Mouse (Mus musculus): ENCODE data around the gene Bmt2. TPM values are rescaled to one million over a fixed set of nuclear protein-coding genes. Genes with fewer than 3 reads are reported as not detected.

Bmt2 gene
- polyA plus RNA-seq, 1 experiment from 2014 or later = 25.8 TPM

- H3K36me3 ChIP-seq (replicated peaks; ENCODE audit: control insufficient read depth, insufficient read depth, low read depth, low read length) = no peaks in the 10 kb centered on the region
- ATAC-seq (replicated peaks; ENCODE audit: insufficient number of reproducible peaks, low FRiP score, low TSS enrichment, low read depth) (no peak), DNase-seq (ENCODE audit: low spot score) (no peak)
- no peaks in the 10 kb centered on the region for H3K27me3 ChIP-seq (ENCODE audit: control insufficient read depth, insufficient read depth, low read length)
- no peak overlapping the region for H3K9ac ChIP-seq (replicated peaks; ENCODE audit: low read length)
- H3K9me3 ChIP-seq (replicated peaks; ENCODE audit: control insufficient read depth, low read length) = no peaks in the 10 kb centered on the region
- no peak overlapping the region for H3K4me2 ChIP-seq (ENCODE audit: low read depth, low read length)
- H3K4me3 ChIP-seq (ENCODE audit: low read depth, low read length) = no peak overlapping the region
- H3K27ac ChIP-seq (replicated peaks; ENCODE audit: low read depth, low read length) = no peak overlapping the region
- 93% methylated on average over 3 of the region's 3 CpGs for WGBS
- no peaks in the 10 kb centered on the region for H3K4me1 ChIP-seq (ENCODE audit: control insufficient read depth, insufficient read depth, low read length)
Measured at GRCm38 (mm10) chr6:13650854-13651253, 26.9 kb downstream of the Bmt2 start.

- Histone ChIP-seq H3K36me3 (replicated peaks; ENCODE audit: control insufficient read depth, insufficient read depth, low read depth, low read length) (no peaks in the 10 kb centered on the region), H3K9ac (replicated peaks; ENCODE audit: low read length) (no peak overlapping the region)
- no peak for ATAC-seq (replicated peaks; ENCODE audit: insufficient number of reproducible peaks, low FRiP score, low TSS enrichment, low read depth)
Measured at GRCm38 (mm10) chr6:13648305-13648704, 29.5 kb downstream of the Bmt2 start.

GRCm38 (mm10) chr6:13636582-13636989, 41.2 kb downstream of the Bmt2 start:
- Histone ChIP-seq H3K4me2 (ENCODE audit: low read depth, low read length) (no peak overlapping the region), H3K9me3 (replicated peaks; ENCODE audit: control insufficient read depth, low read length) (no peaks in the 10 kb centered on the region), H3K9ac (replicated peaks; ENCODE audit: low read length) (no peak overlapping the region), H3K27me3 (ENCODE audit: control insufficient read depth, insufficient read depth, low read length) (no peaks in the 10 kb centered on the region), H3K36me3 (replicated peaks; ENCODE audit: control insufficient read depth, insufficient read depth, low read depth, low read length) (no peaks in the 10 kb centered on the region; the same call in 1 of the 2 replicates), H3K27ac (replicated peaks; ENCODE audit: low read depth, low read length) (no peak overlapping the region), H3K4me1 (ENCODE audit: control insufficient read depth, insufficient read depth, low read length) (no peaks in the 10 kb centered on the region), H3K4me3 (ENCODE audit: low read depth, low read length) (no peak overlapping the region)
- ATAC-seq (replicated peaks; ENCODE audit: insufficient number of reproducible peaks, low FRiP score, low TSS enrichment, low read depth) (no peak), DNase-seq (ENCODE audit: low spot score) (peak; percentile 11)
- 70% methylated on average over 3 of the region's 3 CpGs for WGBS

More at GRCm38 (mm10) chr6:13648305-13648704, 29.5 kb downstream of the Bmt2 start:
- H3K9me3 ChIP-seq (replicated peaks; ENCODE audit: control insufficient read depth, low read length) = no peaks in the 10 kb centered on the region
- H3K27ac ChIP-seq (replicated peaks; ENCODE audit: low read depth, low read length) = no peak overlapping the region
- no peak for DNase-seq (ENCODE audit: low spot score)
- H3K27me3 ChIP-seq (ENCODE audit: control insufficient read depth, insufficient read depth, low read length) = no peaks in the 10 kb centered on the region
- no peak overlapping the region for H3K4me3 ChIP-seq (ENCODE audit: low read depth, low read length)
- H3K4me1 ChIP-seq (ENCODE audit: control insufficient read depth, insufficient read depth, low read length) = no peaks in the 10 kb centered on the region
- H3K4me2 ChIP-seq (ENCODE audit: low read depth, low read length) = no peak overlapping the region

GRCm38 (mm10) chr6:13632571-13632970, 45.2 kb downstream of the Bmt2 start:
- DNase-seq (ENCODE audit: low spot score) = peak; percentile 58
- Histone ChIP-seq H3K36me3 (replicated peaks; ENCODE audit: control insufficient read depth, insufficient read depth, low read depth, low read length) (no peaks in the 10 kb centered on the region; the same call in 1 of the 2 replicates), H3K9ac (replicated peaks; ENCODE audit: low read length) (no peak overlapping the region), H3K4me3 (ENCODE audit: low read depth, low read length) (no peak overlapping the region), H3K27me3 (ENCODE audit: control insufficient read depth, insufficient read depth, low read length) (no peaks in the 10 kb centered on the region), H3K4me2 (ENCODE audit: low read depth, low read length) (no peak overlapping the region), H3K9me3 (replicated peaks; ENCODE audit: control insufficient read depth, low read length) (no peaks in the 10 kb centered on the region), H3K27ac (replicated peaks; ENCODE audit: low read depth, low read length) (no peak overlapping the region), H3K4me1 (ENCODE audit: control insufficient read depth, insufficient read depth, low read length) (no peaks in the 10 kb centered on the region)
- ATAC-seq (replicated peaks; ENCODE audit: insufficient number of reproducible peaks, low FRiP score, low TSS enrichment, low read depth) = no peak; the same call in 1 of the 2 replicates
- 44% methylated on average over 1 of the region's 1 CpGs for WGBS

- DNase-seq (ENCODE audit: low spot score) (no peak), ATAC-seq (replicated peaks; ENCODE audit: insufficient number of reproducible peaks, low FRiP score, low TSS enrichment, low read depth) (no peak)
- Histone ChIP-seq H3K4me3 (ENCODE audit: low read depth, low read length) (no peak overlapping the region), H3K9ac (replicated peaks; ENCODE audit: low read length) (no peak overlapping the region), H3K27ac (replicated peaks; ENCODE audit: low read depth, low read length) (no peak overlapping the region), H3K36me3 (replicated peaks; ENCODE audit: control insufficient read depth, insufficient read depth, low read depth, low read length) (no peaks in the 10 kb centered on the region; the same call in 1 of the 2 replicates), H3K4me1 (ENCODE audit: control insufficient read depth, insufficient read depth, low read length) (no peaks in the 10 kb centered on the region), H3K27me3 (ENCODE audit: control insufficient read depth, insufficient read depth, low read length) (no peaks in the 10 kb centered on the region), H3K9me3 (replicated peaks; ENCODE audit: control insufficient read depth, low read length) (no peaks in the 10 kb centered on the region), H3K4me2 (ENCODE audit: low read depth, low read length) (no peak overlapping the region)
- WGBS = 75% methylated on average over 2 of the region's 2 CpGs
Measured at GRCm38 (mm10) chr6:13630607-13631006, 47.2 kb downstream of the Bmt2 start.

- 78% methylated on average over 2 of the region's 2 CpGs for WGBS
- Histone ChIP-seq H3K9ac (replicated peaks; ENCODE audit: low read length) (no peak overlapping the region), H3K4me2 (ENCODE audit: low read depth, low read length) (no peak overlapping the region), H3K27ac (replicated peaks; ENCODE audit: low read depth, low read length) (no peak overlapping the region), H3K9me3 (replicated peaks; ENCODE audit: control insufficient read depth, low read length) (no peaks in the 10 kb centered on the region), H3K4me1 (ENCODE audit: control insufficient read depth, insufficient read depth, low read length) (no peaks in the 10 kb centered on the region), H3K36me3 (replicated peaks; ENCODE audit: control insufficient read depth, insufficient read depth, low read depth, low read length) (no peaks in the 10 kb centered on the region), H3K4me3 (ENCODE audit: low read depth, low read length) (no peak overlapping the region), H3K27me3 (ENCODE audit: control insufficient read depth, insufficient read depth, low read length) (no peaks in the 10 kb centered on the region)
- no peak for ATAC-seq (replicated peaks; ENCODE audit: insufficient number of reproducible peaks, low FRiP score, low TSS enrichment, low read depth)
- no peak for DNase-seq (ENCODE audit: low spot score)
Measured at GRCm38 (mm10) chr6:13619618-13620017, 58.1 kb downstream of the Bmt2 start.

GRCm38 (mm10) chr6:13617110-13617509, 60.7 kb downstream of the Bmt2 start:
- Histone ChIP-seq H3K9me3 (replicated peaks; ENCODE audit: control insufficient read depth, low read length) (no peaks in the 10 kb centered on the region), H3K4me2 (ENCODE audit: low read depth, low read length) (no peak overlapping the region), H3K4me3 (ENCODE audit: low read depth, low read length) (no peak overlapping the region), H3K4me1 (ENCODE audit: control insufficient read depth, insufficient read depth, low read length) (no peaks in the 10 kb centered on the region), H3K27me3 (ENCODE audit: control insufficient read depth, insufficient read depth, low read length) (no peaks in the 10 kb centered on the region), H3K9ac (replicated peaks; ENCODE audit: low read length) (no peak overlapping the region), H3K36me3 (replicated peaks; ENCODE audit: control insufficient read depth, insufficient read depth, low read depth, low read length) (no peaks in the 10 kb centered on the region), H3K27ac (replicated peaks; ENCODE audit: low read depth, low read length) (no peak overlapping the region)
- DNase-seq (ENCODE audit: low spot score) (no peak), ATAC-seq (replicated peaks; ENCODE audit: insufficient number of reproducible peaks, low FRiP score, low TSS enrichment, low read depth) (no peak)
- 82% methylated on average over 3 of the region's 3 CpGs for WGBS

GRCm38 (mm10) chr6:13614568-13614967, 63.2 kb downstream of the Bmt2 start:
- Histone ChIP-seq H3K4me2 (ENCODE audit: low read depth, low read length) (no peak overlapping the region), H3K4me3 (ENCODE audit: low read depth, low read length) (no peak overlapping the region), H3K9me3 (replicated peaks; ENCODE audit: control insufficient read depth, low read length) (no peaks in the 10 kb centered on the region), H3K36me3 (replicated peaks; ENCODE audit: control insufficient read depth, insufficient read depth, low read depth, low read length) (no peaks in the 10 kb centered on the region), H3K27me3 (ENCODE audit: control insufficient read depth, insufficient read depth, low read length) (no peaks in the 10 kb centered on the region), H3K4me1 (ENCODE audit: control insufficient read depth, insufficient read depth, low read length) (no peaks in the 10 kb centered on the region), H3K9ac (replicated peaks; ENCODE audit: low read length) (no peak overlapping the region), H3K27ac (replicated peaks; ENCODE audit: low read depth, low read length) (no peak overlapping the region)
- DNase-seq (ENCODE audit: low spot score) (no peak), ATAC-seq (replicated peaks; ENCODE audit: insufficient number of reproducible peaks, low FRiP score, low TSS enrichment, low read depth) (no peak)
- WGBS = 88% methylated on average over 3 of the region's 3 CpGs
